Mouse (Mus musculus) intestine, embryonic 16.5 days (tissue): Measurements from ENCODE around the gene Gm13283. TPM values are rescaled to one million over a fixed set of nuclear protein-coding genes. Genes with fewer than 3 reads are reported as not detected.
A peak's percentile ranks its signal among the peaks of the same experiment; 100 is the strongest.
"Not testable (repeated sequence)": the region's sequence is repeated elsewhere in the genome, so short reads cannot be mapped to it uniquely, and the experiment has no call there.

Experiments used
- ATAC-seq: fragments of 200-750 bp; cut with Nextera tagmentation; 2 replicates; pipeline ENCODE4 v1.8.0; 2017; ENCODE audit warnings: moderate TSS enrichment, moderate library complexity
- H3K27ac ChIP-seq: fragments of 300-500 bp; sonication (generic); 2 replicates; pipeline ENCODE4 v1.5.1; 2014; ENCODE audit warnings: mild to moderate bottlenecking, low read length
- H3K27me3 ChIP-seq: fragments of 300-500 bp; sonication (generic); replicated peaks from 2 replicates; pipeline ENCODE4 v1.6.1; 2014; ENCODE audit warnings: low read length, control low read depth, mixed read lengths; ENCODE audit not compliant: control insufficient read depth, insufficient read depth
- H3K36me3 ChIP-seq: fragments of 300-500 bp; sonication (generic); 2 replicates; pipeline ENCODE4 v1.6.1; 2014; ENCODE audit warnings: low read length, control low read depth; ENCODE audit not compliant: control insufficient read depth, insufficient read depth
- H3K4me1 ChIP-seq: fragments of 300-500 bp; sonication (generic); 2 replicates; pipeline ENCODE4 v1.6.1; 2014; ENCODE audit warnings: low read length, control low read depth, mixed read lengths; ENCODE audit not compliant: control insufficient read depth, insufficient read depth
- H3K4me2 ChIP-seq: fragments of 300-500 bp; sonication (generic); 2 replicates; pipeline ENCODE4 v1.6.1; 2014; ENCODE audit warnings: low read depth, low read length, control low read depth
- H3K4me3 ChIP-seq: fragments of 300-500 bp; sonication (generic); 2 replicates; pipeline ENCODE4 v1.5.1; 2014; ENCODE audit warnings: mild to moderate bottlenecking, low read length
- H3K9ac ChIP-seq: fragments of 300-500 bp; sonication (generic); 2 replicates; pipeline ENCODE4 v1.6.1; 2014; ENCODE audit warnings: low read depth, low read length
- H3K9me3 ChIP-seq: fragments of 300-500 bp; sonication (generic); 2 replicates; pipeline ENCODE4 v1.6.1; 2016; ENCODE audit warnings: low read length, control low read depth; ENCODE audit not compliant: control insufficient read depth
- WGBS: fragments of 180-500 bp; shearing (Covaris S2); extraction: QIAGEN DNeasy Blood & Tissue Kit; methylation state at CpG from one replicate; pipeline ENCODE4 v1.1.7; 2014; 5-methylcytosine and 5-hydroxymethylcytosine counted together
- polyA plus RNA-seq: library from polyadenylated mRNA; unstranded; fragments of >200 nt; fragmentation: Nextera tagmentation; extraction: Ambion mirVana; gene quantifications from 2 replicates; pipeline ENCODE4 v1.2.1, GENCODE M21; 2015

Gm13283 gene
- polyA plus RNA-seq, result 0.21 TPM in 1 of 2 replicates, not detected in the other

DNA sequence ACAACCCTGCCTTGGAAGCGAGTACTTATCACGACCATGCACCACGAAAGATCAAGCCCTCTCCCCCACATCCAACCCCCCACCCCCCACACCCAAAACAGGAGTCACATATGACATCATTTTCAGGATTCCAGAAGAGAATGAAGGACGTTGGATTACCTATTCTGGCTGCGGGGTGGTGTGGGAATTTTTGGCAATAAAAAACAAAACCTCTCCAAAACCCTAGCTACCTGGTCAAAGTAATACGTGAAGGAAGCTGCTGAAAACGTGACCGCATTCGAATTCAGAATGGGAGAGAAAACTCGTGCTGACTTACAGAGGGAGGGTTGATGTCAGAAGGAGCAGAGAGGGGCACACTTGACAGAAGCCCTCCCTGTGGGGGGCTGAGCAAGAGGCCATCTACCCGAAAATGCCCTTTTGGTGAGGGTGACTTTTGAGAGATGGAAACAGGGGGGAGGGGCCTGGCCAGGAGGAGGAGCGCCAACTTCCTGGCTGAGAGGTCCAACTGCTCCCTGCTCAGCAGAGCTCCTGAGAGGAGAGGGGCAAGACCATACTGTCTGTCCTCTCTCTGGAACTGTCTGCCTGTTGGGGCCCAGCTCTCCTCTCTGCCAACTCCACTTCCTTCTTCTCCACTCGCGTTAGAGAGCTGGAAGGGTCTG, at the start of gene Gm13283:
Gm13283 (plus strand) TSS at position 510 of the 659 bp plus-strand sequence.
- not testable (repeated sequence) for H3K27me3 ChIP-seq, H3K9me3 ChIP-seq, H3K36me3 ChIP-seq, ATAC-seq, H3K4me1 ChIP-seq
- peak within 1 kb of the TSS; percentile 37 for H3K4me3 ChIP-seq
- 25% methylated on average over 10 of the region's 14 CpGs for WGBS
- peak within 1 kb of the TSS; percentile 24; the same call in 1 of the 2 replicates for H3K9ac ChIP-seq
- peak within 1 kb of the TSS; percentile 39 for H3K4me2 ChIP-seq
- peak within 1 kb of the TSS; percentile 51 for H3K27ac ChIP-seq

DNA sequence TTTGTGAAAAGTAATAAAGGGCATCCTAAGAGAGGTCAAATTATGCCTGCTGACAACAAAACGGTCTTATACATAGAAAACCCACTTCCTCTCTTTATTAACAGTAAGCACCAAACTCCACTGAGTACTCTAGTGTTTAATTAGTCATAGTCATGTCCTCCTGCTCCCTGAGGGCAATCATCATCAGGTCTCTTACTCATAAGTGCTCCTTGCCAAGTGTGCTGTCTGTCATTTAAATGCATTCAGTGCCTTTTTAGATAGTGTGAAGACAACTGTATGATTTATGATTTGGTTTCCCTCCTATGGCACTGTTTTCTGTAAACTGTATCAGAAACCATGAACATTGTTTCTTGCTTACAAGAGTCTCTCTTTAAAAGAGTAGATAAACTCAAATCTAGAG, 45.6 kb upstream of the Gm13283 start:
- Histone ChIP-seq H3K4me2 (no peak overlapping the region), H3K27ac (no peak overlapping the region), H3K9ac (no peak overlapping the region), H3K4me1 (peaks cover 3% of the 10 kb centered on the region), H3K36me3 (peaks cover 7% of the 10 kb centered on the region; the same call in 1 of the 2 replicates), H3K9me3 (no peaks in the 10 kb centered on the region), H3K27me3 (no peaks in the 10 kb centered on the region), H3K4me3 (no peak overlapping the region)
- 73% methylated on average over 1 of the region's 1 CpGs for WGBS
- ATAC-seq, result no peak

DNA sequence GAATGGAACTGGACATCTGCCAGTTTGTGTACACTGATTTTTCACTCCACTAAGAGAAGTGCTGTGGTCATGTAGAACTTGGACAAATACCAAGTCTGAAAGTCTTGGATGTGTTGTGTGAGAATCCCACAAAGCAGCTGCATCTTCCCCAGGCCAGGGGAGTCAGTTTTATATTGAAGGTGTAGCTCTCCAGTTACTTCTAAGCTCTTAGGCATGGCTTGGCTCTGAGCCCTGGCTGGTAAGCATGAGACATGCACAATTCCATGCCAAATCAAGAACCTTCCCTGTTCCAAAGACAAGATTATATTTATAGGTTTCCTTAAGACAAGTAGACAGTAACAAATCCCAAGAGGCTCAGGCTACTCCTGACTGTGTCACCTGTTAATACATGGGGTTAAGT, 44.9 kb upstream of the Gm13283 start:
- no peak overlapping the region for H3K9ac ChIP-seq
- ATAC-seq, result no peak
- peaks cover 7% of the 10 kb centered on the region; the same call in 1 of the 2 replicates for H3K36me3 ChIP-seq
- H3K4me2 ChIP-seq, result no peak overlapping the region
- H3K4me1 ChIP-seq, result peaks cover 4% of the 10 kb centered on the region
- no peaks in the 10 kb centered on the region for H3K27me3 ChIP-seq
- no peaks in the 10 kb centered on the region for H3K9me3 ChIP-seq
- no peak overlapping the region for H3K4me3 ChIP-seq
- H3K27ac ChIP-seq, result no peak overlapping the region

DNA sequence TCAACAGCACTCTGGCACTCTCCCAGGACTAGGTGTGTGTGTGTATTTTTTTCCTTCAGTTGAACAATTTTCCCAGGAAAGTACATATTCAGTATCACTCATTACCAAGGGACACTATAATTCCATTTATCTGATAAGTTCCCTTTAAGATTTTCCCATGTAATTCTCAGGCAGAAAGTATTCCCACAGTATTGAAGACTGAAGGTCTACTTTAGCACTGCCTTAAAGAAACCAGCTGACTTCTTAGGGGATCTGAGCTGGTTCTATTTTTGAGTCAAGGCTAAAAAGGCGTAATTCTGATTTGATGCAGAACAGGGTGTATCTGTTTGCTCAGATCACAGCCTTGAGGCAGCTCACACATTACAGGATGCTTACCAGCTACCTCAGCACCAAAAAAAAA, 41.2 kb upstream of the Gm13283 start:
- no peak for ATAC-seq

DNA sequence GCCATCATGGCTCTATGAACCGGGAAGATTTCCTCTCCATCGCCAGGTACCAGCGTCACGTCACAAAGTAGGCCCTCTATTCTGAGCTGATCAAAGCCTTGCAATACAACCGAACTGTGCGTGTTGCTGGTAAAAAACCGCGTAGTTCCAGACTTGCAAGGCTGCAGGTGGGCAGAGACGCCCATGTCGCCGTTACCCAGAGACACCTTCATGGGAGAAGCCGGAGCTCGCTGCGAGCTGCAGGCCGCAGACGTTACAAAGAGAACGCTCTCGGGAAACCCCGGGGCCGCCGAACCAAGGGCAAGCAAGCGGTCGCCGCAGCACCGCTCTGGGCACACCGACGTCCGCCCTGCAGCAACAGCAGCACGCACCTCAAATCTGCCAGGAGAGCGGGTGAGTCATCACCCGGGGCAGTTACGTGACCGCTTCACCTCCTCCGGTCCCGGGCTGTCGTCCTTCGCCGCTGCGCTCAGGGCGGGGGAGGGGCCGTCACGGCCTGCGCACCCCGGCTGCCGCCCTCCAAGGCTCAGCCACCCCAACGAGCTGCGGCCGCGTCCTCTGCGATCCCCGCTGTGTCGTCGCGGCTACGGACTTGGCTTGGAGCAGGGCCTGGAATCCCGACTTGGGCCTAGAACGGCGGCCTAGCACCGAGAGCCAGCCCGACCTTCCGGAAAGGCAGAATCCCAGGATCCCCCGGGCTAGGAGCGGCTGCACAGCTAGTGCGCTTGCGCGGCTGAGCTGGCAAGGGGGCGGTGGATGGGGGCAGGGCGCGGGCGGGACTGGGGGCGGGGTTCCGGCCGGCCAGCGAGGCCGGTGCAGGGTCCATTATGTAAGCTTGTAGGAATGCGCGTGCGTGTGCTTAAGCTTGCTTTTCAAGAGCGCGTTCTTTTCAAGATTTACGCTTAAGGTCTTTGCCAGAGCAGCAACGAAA, 37.9 kb upstream of the Gm13283 start, which contains the start of the genes Gm26566 and Klhl9:
Gm26566 (plus strand) TSS at position 15 of the 931 bp plus-strand sequence.
Klhl9 (minus strand) TSS at position 675 of the 931 bp plus-strand sequence.
- Histone ChIP-seq H3K27me3 (no peaks in the 10 kb centered on the region), H3K4me1 (peaks cover 13% of the 10 kb centered on the region), H3K9ac (peak within 1 kb of the TSS; percentile 100), H3K27ac (peak within 1 kb of the TSS; percentile 99), H3K9me3 (no peaks in the 10 kb centered on the region), H3K4me3 (peak within 1 kb of the TSS; percentile 92), H3K4me2 (peak within 1 kb of the TSS; percentile 60), H3K36me3 (peaks cover 4% of the 10 kb centered on the region; the same call in 1 of the 2 replicates)
- WGBS, result under 1% methylated on average over 80 of the region's 82 CpGs
- peak; percentile 97 for ATAC-seq

More for the DNA sequence above, 41.2 kb upstream of the Gm13283 start:
- Histone ChIP-seq H3K9ac (peak overlapping the region; percentile 14; the same call in 1 of the 2 replicates), H3K9me3 (no peaks in the 10 kb centered on the region), H3K27me3 (no peaks in the 10 kb centered on the region), H3K4me3 (peak overlapping the region; percentile 42), H3K36me3 (peaks cover 11% of the 10 kb centered on the region; the same call in 1 of the 2 replicates), H3K4me1 (peaks cover 16% of the 10 kb centered on the region), H3K4me2 (peak overlapping the region; percentile 65), H3K27ac (no peak overlapping the region)
- WGBS, result 24% methylated on average over 1 of the region's 1 CpGs

DNA sequence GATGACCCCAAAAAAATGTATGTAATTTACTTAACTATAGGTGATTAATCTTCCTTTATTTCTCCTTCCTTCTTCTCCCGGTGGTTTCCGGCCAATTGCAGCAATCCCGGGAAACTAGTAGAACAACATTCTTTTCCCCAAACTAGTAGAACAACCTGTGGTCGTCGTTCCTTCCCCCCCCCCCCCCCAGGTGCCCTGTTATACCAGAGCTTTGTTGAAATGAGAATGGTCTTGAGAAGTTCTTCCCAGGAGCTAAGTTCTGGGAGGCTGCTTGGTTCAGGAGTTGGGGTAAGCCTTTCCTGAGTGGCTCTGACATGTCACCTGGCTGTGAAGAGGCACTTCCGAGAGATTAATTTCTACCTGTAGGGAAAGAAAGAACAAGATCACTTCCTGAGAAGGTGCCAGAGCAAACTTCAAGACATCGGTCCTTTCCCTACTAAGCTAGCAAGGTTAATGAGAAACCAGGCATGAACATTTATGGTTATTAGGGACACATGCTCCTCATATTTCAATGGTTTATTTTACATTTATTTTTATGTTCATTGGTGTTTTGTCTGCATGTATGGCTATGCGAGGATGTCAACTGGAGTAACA, 36.3 kb upstream of the Gm13283 start:
- peaks cover 13% of the 10 kb centered on the region for H3K4me1 ChIP-seq
- peaks cover 4% of the 10 kb centered on the region; the same call in 1 of the 2 replicates for H3K36me3 ChIP-seq
- H3K27me3 ChIP-seq, result no peaks in the 10 kb centered on the region
- WGBS, result 48% methylated on average over 8 of the region's 8 CpGs
- H3K4me3 ChIP-seq, result peak overlapping the region; percentile 16; the same call in 1 of the 2 replicates
- no peak overlapping the region for H3K9ac ChIP-seq
- 0 out of 2 replicates have a peak overlapping the region, but pooled peaks have one; percentile 38 for H3K4me2 ChIP-seq
- H3K27ac ChIP-seq, result peak overlapping the region; percentile 83
- ATAC-seq, result peak; percentile 4; the same call in 1 of the 2 replicates
- no peaks in the 10 kb centered on the region for H3K9me3 ChIP-seq

DNA sequence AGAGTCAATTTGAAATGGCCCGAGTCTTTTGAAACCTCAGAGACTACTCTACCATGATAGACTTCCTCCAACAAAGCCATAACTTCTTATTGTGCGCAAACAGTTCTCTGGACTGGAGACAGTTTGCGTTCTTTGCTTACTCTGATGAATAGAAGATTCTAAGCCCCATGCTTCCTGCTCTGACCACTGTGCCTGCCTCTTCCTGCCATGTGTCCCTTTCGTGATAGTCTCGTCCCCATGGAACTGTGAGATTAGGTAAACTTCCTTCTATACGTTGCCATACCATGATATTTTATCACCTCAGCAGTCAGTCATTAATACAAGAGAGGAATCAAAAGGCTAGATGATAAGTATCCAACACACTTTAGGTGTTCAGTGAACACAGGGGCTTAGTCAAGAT, 33.2 kb upstream of the Gm13283 start:
- H3K4me2 ChIP-seq, result no peak overlapping the region
- no peaks in the 10 kb centered on the region for H3K36me3 ChIP-seq
- 75% methylated on average over 6 of the region's 6 CpGs for WGBS
- no peak overlapping the region for H3K27ac ChIP-seq
- H3K4me3 ChIP-seq, result no peak overlapping the region
- ATAC-seq, result no peak
- no peak overlapping the region for H3K9ac ChIP-seq
- H3K27me3 ChIP-seq, result no peaks in the 10 kb centered on the region
- no peaks in the 10 kb centered on the region for H3K9me3 ChIP-seq
- no peaks in the 10 kb centered on the region for H3K4me1 ChIP-seq

DNA sequence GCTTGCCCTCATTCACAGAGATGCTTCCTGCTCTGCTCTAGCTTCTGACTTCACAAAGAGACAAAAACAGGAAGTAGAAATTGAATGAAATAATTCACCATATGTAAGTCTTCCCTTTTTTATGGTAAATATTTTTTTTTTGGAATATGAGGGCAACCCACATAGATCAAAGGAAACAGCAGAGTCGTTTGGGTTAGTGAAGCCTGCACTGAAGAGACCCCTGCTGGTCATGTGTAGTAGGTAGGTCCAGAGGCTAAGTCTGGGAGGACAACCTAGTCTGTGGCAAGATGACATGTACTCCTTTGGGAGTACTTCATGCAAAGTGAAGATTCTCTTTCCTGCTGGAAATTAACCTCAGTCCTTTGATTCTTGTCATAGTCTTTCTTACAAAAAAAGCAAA, 32.6 kb upstream of the Gm13283 start:
- H3K9ac ChIP-seq, result no peak overlapping the region
- no peaks in the 10 kb centered on the region for H3K27me3 ChIP-seq
- H3K27ac ChIP-seq, result no peak overlapping the region
- WGBS, result 5% methylated on average over 1 of the region's 1 CpGs
- H3K4me1 ChIP-seq, result no peaks in the 10 kb centered on the region
- H3K36me3 ChIP-seq, result no peaks in the 10 kb centered on the region
- no peak overlapping the region for H3K4me2 ChIP-seq
- H3K4me3 ChIP-seq, result no peak overlapping the region
- no peak for ATAC-seq
- H3K9me3 ChIP-seq, result no peaks in the 10 kb centered on the region

DNA sequence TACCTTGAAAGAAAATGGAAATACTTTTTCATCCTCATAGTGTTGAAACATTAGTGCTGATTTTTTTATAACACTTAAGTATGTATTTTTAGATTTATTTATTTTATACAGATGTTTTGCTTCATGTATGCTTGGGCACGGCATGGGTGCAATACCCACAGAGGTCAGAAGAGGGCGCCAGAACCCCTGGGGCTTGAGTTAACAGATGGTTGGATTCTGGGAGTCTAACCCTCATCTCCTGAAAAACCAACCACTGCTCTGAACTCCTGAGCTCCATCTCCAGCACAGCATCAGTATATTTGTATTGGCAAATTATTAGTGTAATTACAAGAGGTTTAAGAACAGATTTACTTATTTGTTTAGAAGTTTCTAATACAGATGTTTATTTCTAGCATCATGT, 21.4 kb upstream of the Gm13283 start:
- Histone ChIP-seq H3K9me3 (no peaks in the 10 kb centered on the region), H3K36me3 (no peaks in the 10 kb centered on the region), H3K27me3 (no peaks in the 10 kb centered on the region), H3K9ac (no peak overlapping the region), H3K4me3 (no peak overlapping the region), H3K27ac (no peak overlapping the region), H3K4me1 (peaks cover 3% of the 10 kb centered on the region; the same call in 1 of the 2 replicates), H3K4me2 (no peak overlapping the region)
- 4% methylated on average over 2 of the region's 2 CpGs for WGBS
- ATAC-seq, result no peak
